Mouse (Mus musculus) A20 (cell line): ENCODE measurements around the gene Tmed1.
"Not testable (repeated sequence)": the region's sequence is repeated elsewhere in the genome, so short reads cannot be mapped to it uniquely, and the experiment has no call there.

Experiments
- DNase-seq: peaks from one replicate; pipeline ENCODE4 v3.0.0-alpha.2; 2011; ENCODE audit warnings: low read depth, low spot score

Tmed1 gene

DNA sequence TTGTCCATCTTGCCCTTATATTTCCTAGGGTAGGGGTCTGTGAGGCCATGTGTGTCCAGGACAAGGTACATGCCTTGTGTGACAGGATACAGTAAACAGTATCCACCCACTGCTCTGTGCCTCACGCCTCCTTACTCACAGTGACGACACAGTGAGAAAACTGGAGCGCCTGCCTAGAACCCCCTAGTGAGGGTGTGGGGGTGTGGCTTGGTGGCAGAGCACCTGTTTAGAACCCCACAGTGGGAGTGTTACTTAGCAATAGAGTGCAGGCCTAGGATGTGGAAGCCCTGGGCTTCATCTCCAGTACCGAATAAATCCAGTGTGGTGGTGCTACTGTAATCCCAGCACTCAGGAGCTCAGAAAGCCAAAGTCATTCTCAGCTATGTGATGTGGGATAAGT is 37.1 kb downstream of the Tmed1 start:
- DNase-seq, result no peak

DNA sequence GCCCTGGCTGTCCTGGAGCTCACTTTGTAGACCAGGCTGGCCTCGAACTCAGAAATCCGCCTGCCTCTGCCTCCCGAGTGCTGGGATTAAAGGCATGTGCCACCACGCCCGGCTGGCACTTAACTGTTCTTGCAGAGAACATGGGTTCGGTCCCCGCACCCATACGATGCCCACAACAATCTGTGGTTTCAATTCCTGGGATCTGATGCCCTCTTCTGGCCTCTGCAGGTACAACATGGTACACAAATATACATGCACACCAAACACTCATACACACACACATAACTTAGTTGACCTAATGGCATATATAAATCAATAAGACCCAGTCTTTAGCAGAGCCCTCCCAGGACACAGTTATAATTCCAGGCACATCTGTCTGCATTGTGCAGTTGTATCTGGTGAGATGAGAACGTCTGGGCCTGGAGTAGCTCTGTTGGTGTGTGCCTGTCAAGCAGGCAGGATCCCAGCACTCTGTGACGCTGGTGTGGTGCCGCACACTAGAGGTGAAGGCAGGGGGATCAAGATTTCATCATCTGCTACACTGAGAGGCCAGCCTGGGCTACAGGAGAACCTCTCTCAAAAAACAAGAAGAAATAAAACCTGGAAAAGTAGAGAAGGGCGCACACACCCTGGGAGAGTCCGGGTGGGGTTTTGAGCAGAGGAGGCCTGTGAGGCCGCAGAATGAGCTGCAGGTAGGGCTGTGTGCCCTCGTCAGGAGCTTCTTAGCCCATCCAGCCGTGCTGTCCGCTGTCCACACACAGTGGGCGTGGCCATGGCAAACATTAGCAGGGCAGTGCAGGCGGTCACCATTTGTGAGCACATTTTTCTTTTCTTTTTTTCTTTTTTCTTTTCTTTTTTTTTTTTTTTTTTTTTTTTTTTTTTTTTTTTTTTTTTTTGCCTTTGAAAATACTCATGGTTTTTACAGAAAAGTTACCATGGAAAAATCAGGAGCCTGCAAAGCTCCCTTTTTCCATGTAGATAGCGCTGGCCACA is 40.7 kb downstream of the Tmed1 start:
- DNase-seq, result peak; percentile 36

DNA sequence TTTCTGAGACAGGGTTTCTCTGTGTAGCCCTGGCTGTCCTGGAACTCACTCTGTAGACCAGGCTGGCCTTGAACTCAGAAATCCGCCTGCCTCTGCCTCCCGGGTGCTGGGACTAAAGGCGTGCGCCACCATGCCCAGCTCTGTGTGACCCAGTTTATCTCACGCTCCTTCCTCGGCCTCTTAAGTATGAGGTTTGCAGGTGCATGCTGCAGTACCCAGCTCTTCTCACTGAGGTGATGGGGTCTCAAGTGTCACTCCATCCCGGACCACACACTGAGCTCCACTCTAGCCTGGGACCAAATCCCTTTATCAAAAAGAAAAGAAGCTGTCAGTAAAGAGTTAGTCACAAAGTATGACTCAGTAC is 45.5 kb downstream of the Tmed1 start:
- not testable (repeated sequence) for DNase-seq

DNA sequence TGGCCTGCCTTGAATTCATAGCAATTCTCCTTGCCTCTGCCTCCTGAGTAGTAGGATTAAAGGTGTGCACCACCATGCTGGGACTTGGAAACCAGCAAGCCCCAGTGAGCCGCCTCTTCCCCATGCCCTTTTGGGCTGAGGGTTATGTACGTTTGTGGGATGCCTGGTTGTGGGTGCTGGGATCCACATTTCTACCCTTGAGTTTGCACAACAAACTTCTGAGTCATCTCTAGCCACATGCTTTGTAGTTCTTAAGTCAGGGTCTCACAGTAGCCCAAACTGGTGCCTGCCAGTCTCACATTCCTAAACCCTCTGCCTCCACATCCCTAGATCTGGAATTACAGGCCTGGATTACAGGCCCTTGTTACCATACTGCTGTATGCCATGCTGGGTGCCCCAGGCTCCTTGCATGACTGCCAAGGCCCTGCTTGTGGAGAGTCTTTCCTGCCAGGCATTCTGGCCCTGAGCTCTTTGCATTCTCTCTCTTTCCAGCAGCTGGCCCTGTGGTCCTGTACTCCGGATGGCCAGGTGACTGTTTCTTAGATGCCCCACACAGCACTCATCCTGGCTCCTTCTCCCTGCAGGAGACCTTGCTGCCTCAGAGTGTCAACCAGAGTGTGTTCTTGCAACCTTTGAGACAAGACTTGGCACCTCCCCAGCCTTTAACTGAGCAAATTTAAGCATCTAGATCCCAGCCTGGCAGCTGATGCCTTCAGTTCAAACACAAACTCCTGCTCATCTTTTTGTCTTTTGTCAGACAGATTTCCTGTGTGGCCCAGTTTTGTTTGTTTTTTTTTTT is 46.1 kb downstream of the Tmed1 start:
- no peak for DNase-seq

DNA sequence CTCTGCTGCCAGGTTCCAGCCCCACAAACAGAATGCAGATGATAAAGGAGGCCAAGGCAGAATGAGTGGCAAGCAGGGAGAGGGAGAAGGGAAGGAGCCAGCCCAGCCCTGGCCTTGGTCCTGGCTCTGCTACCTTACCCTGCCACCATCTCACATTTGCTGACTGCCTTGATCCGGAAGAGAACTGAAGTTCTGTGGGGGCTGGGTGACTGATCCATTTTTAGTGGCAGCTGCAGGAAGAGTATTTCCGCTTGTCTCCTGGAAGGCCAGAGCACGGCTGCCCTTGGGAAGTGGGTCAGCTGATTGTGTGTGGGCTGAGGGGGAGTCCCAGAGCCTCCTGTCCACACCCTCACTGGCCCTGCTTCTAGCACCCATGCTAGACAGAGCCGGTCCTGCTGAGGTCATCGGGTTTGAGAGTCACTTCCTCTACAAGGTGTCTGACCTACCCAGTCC is 46.9 kb downstream of the Tmed1 start:
- no peak for DNase-seq

DNA sequence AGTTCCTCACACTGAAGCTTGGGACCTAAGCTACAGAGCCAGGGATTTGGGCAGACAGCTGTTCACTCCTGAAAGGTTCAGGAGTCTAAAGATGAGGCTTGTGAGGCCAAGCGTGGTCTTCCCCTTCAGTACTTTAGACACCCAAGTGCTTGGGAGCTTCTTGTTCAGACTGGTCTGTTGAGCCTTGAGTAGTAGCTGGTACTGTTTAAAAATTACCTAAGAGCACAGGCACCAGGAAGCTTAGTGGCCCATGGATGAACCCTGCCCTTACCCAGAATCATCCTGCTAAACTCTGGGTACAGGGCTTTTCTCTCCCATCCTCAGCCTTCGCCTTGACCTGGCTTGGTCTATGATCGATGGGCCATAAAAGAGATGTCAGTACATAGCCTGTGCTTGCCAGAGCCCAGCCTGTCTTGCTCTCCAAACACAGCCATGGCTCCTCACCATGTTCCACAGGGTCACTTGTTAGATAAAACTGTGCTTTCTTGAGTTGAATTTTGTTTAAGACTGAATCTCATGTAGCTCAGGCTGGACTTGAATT is 49.6 kb downstream of the Tmed1 start:
- DNase-seq, result no peak

DNA sequence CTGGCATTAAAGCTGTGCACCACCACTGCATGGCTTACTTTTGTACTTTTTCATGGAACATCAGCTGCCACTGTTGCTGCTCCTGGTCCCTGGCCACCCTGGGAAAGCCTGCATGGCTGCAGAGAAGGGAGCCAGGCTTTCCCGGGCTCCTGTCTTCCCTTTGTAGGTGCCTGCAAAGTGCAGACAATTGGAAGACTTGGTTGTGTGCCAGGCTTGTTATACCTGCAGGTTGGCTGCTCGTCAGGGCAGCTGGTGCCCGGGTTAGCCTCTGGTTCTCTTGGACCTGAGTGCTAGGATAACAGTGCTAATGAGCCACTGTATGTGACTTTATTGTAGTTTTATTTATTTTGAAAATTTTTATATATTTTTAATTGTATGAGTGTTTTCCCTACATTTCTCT is 51.2 kb downstream of the Tmed1 start:
- DNase-seq, result no peak
